Mouse (Mus musculus): ENCODE measurements around the gene Arhgap15. TPM values are rescaled to one million over a fixed set of nuclear protein-coding genes. Genes with fewer than 3 reads are reported as not detected.

Gene Arhgap15
- polyA plus RNA-seq, 1 experiment from 2014 or later, result 0.59 TPM

DNA sequence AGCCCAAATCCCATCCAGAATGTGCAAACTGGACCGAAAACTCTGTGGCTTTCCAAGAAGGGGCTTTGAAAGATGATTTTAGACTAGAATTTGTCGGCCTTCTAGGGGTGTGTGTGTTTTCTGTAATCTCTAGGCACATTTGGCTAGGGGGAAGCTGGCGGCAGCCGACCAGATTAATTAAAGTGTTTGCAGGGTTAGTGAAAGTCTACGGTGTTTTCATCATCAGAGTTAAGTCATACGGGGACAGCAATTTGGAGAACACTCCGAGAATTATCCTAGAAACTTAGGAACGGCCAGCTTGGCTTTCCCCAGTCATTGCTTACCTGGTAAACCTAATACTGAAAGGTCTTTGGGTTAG, 356.6 kb downstream of the Arhgap15 start:
- Histone ChIP-seq H3K9me3 (no peaks in the 10 kb centered on the region), H3K27ac (0 out of 2 replicates have a peak overlapping the region, but pooled peaks have one; percentile 20), H3K4me2 (replicated peaks) (peak overlapping the region; percentile 34), H3K9ac (replicated peaks) (0 out of 2 replicates have a peak overlapping the region, but pooled peaks have one; percentile 2), H3K4me3 (replicated peaks) (no peak overlapping the region), H3K4me1 (replicated peaks) (peaks cover 12% of the 10 kb centered on the region), H3K27me3 (no peaks in the 10 kb centered on the region), H3K36me3 (no peaks in the 10 kb centered on the region)
- 78% methylated on average over 8 of the region's 8 CpGs for WGBS
- no peak for ATAC-seq

GRCm38 (mm10) chr2:44106359-44106758, 357.7 kb downstream of the Arhgap15 start:
- no peak overlapping the region for H3K4me2 ChIP-seq (replicated peaks)
- H3K9me3 ChIP-seq, result no peaks in the 10 kb centered on the region

GRCm38 (mm10) chr2:44111276-44111675, 362.7 kb downstream of the Arhgap15 start:
- H3K9me3 ChIP-seq, result no peaks in the 10 kb centered on the region
- no peaks in the 10 kb centered on the region for H3K4me1 ChIP-seq (replicated peaks)
- no peak overlapping the region for H3K4me2 ChIP-seq (replicated peaks)
- no peak for ATAC-seq
- H3K36me3 ChIP-seq, result no peaks in the 10 kb centered on the region
- H3K27me3 ChIP-seq, result no peaks in the 10 kb centered on the region
- H3K9ac ChIP-seq (replicated peaks), result no peak overlapping the region
- H3K4me3 ChIP-seq (replicated peaks), result no peak overlapping the region
- no peak overlapping the region for H3K27ac ChIP-seq
- WGBS, result 93% methylated on average over 3 of the region's 3 CpGs

More at GRCm38 (mm10) chr2:44106359-44106758, 357.7 kb downstream of the Arhgap15 start:
- ATAC-seq, result no peak; the same call in 1 of the 2 replicates
- no peak overlapping the region for H3K4me3 ChIP-seq (replicated peaks)
- no peaks in the 10 kb centered on the region for H3K27me3 ChIP-seq
- WGBS, result 79% methylated on average over 8 of the region's 8 CpGs
- H3K4me1 ChIP-seq (replicated peaks), result peaks cover 12% of the 10 kb centered on the region
- H3K27ac ChIP-seq, result no peak overlapping the region
- no peak overlapping the region for H3K9ac ChIP-seq (replicated peaks)
- H3K36me3 ChIP-seq, result no peaks in the 10 kb centered on the region

- H3K4me2 ChIP-seq (replicated peaks), result no peak overlapping the region
- 82% methylated on average over 9 of the region's 9 CpGs for WGBS
- H3K36me3 ChIP-seq, result no peaks in the 10 kb centered on the region
These were observed 364.6 kb downstream of the Arhgap15 start for GRCm38 (mm10) chr2:44112990-44113798.

GRCm38 (mm10) chr2:44114296-44114695, 365.7 kb downstream of the Arhgap15 start:
- 60% methylated on average over 2 of the region's 2 CpGs for WGBS
- Histone ChIP-seq H3K4me2 (replicated peaks) (no peak overlapping the region), H3K4me3 (replicated peaks) (no peak overlapping the region), H3K27me3 (no peaks in the 10 kb centered on the region), H3K9ac (replicated peaks) (no peak overlapping the region), H3K27ac (no peak overlapping the region), H3K36me3 (no peaks in the 10 kb centered on the region), H3K9me3 (no peaks in the 10 kb centered on the region), H3K4me1 (replicated peaks) (no peaks in the 10 kb centered on the region)
- no peak for ATAC-seq

More at GRCm38 (mm10) chr2:44112990-44113798, 364.6 kb downstream of the Arhgap15 start:
- no peak overlapping the region for H3K9ac ChIP-seq (replicated peaks)
- H3K4me1 ChIP-seq (replicated peaks), result no peaks in the 10 kb centered on the region
- H3K9me3 ChIP-seq, result no peaks in the 10 kb centered on the region
- no peak for ATAC-seq
- H3K4me3 ChIP-seq (replicated peaks), result no peak overlapping the region
- no peaks in the 10 kb centered on the region for H3K27me3 ChIP-seq
- H3K27ac ChIP-seq, result no peak overlapping the region

DNA sequence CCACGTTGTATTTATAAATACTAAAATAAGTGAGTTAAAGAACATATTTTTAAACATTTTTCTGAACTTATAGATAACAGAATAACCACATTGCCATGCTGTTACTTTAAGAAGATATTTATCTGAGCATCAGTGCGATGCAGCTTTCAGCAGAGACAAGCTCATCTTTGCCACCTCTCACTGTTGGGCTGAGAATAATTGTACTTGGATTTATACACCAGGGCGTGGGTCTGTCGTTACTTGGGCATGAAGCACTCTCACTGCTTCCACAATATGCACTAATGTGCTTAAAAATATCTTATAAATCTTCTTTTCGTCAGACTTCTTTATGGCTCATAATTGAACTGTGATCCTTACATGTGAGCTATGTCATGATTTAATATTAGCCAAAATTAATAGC, 372.5 kb downstream of the Arhgap15 start:
- no peaks in the 10 kb centered on the region for H3K27me3 ChIP-seq
- H3K4me2 ChIP-seq (replicated peaks), result no peak overlapping the region
- H3K9ac ChIP-seq (replicated peaks), result no peak overlapping the region
- H3K9me3 ChIP-seq, result no peaks in the 10 kb centered on the region
- no peak overlapping the region for H3K27ac ChIP-seq
- 83% methylated on average over 5 of the region's 5 CpGs for WGBS
- no peaks in the 10 kb centered on the region for H3K36me3 ChIP-seq
- ATAC-seq, result no peak
- H3K4me1 ChIP-seq (replicated peaks), result no peaks in the 10 kb centered on the region
- no peak overlapping the region for H3K4me3 ChIP-seq (replicated peaks)

DNA sequence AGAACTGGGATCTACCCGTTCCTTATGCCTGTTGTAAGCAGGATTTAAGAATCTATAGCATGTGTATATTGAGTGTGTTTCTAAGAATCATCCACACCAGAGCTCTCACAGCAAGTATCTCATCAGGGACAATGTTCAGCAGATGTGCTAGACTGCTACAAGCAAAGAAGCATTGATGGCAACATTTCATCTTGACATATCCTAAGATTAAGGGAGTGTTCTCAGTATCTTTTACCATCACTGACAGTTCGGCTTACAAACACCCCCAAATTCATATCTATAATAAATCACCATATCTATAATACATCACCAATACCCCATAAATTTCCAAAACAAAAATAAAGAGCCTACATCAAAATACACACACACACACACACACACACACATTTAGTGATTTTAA, 374.6 kb downstream of the Arhgap15 start:
- Histone ChIP-seq H3K9me3 (no peaks in the 10 kb centered on the region), H3K9ac (replicated peaks) (no peak overlapping the region), H3K27me3 (no peaks in the 10 kb centered on the region), H3K4me3 (replicated peaks) (no peak overlapping the region), H3K36me3 (no peaks in the 10 kb centered on the region), H3K4me2 (replicated peaks) (no peak overlapping the region), H3K4me1 (replicated peaks) (no peaks in the 10 kb centered on the region), H3K27ac (no peak overlapping the region)
- 89% methylated on average over 2 of the region's 2 CpGs for WGBS
- no peak for ATAC-seq

GRCm38 (mm10) chr2:44124093-44124492, 375.5 kb downstream of the Arhgap15 start:
- no peak overlapping the region for H3K4me2 ChIP-seq (replicated peaks)
- no peaks in the 10 kb centered on the region for H3K36me3 ChIP-seq
- no peaks in the 10 kb centered on the region for H3K9me3 ChIP-seq
- no peaks in the 10 kb centered on the region for H3K4me1 ChIP-seq (replicated peaks)
- no peak overlapping the region for H3K9ac ChIP-seq (replicated peaks)
- H3K27ac ChIP-seq, result no peak overlapping the region
- no peak for ATAC-seq
- whole genome bisulfite sequencing, result 80% methylated on average over 3 of the region's 3 CpGs
- H3K27me3 ChIP-seq, result no peaks in the 10 kb centered on the region
- H3K4me3 ChIP-seq (replicated peaks), result no peak overlapping the region

DNA sequence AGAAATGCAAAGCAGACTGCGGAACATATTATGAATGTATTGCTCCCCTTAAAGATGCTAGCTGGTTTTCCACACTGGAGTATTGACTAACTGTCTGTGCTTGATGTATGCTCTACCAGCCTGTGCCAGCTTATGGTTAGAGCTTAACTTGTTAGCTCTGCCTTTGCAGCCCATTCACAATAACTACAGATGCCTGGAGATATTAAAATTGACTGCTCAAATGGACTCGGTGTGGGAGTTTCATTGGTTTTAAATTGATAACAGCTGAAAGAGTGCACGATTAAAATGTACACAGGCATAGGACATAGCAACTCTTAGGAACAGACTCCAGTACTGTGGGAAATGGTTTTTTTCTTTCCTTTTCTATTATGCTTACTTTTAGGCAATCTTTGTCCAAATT, 376.1 kb downstream of the Arhgap15 start:
- Histone ChIP-seq H3K36me3 (no peaks in the 10 kb centered on the region), H3K27ac (no peak overlapping the region), H3K4me3 (replicated peaks) (no peak overlapping the region), H3K9me3 (no peaks in the 10 kb centered on the region), H3K9ac (replicated peaks) (no peak overlapping the region), H3K4me2 (replicated peaks) (no peak overlapping the region), H3K27me3 (no peaks in the 10 kb centered on the region), H3K4me1 (replicated peaks) (no peaks in the 10 kb centered on the region)
- ATAC-seq, result no peak
- 87% methylated on average over 3 of the region's 3 CpGs for WGBS

DNA sequence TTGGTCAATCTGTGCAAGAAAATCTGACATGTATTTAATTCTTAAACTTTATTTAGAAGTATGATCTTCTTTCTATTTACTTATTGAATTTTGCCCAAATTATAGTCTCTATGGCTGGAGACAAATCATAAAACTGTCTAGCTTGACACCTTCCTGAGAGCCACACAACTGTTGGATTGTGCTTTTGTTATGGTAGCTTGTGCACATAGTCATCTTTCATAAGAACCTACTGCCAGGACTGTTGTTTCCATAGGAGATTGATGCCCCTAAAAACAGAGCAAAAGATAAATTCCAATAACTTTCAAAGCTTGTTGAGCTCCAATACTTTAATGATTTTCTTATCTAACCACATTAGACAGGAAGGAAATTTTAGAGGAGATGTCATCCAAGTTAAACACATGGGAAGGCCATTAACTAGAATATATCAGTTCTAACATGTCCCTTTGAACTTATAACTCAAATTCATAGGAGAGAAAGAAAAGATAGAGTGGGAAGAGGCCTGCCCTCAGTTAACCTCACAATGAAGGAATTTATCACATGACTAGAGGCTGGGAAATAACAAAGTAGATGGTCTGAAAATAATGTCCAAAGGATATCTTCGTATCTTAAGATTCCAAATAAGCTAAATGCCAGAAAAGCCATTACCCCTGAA, 377.5 kb downstream of the Arhgap15 start:
- H3K27me3 ChIP-seq, result no peaks in the 10 kb centered on the region
- 97% methylated on average over 1 of the region's 1 CpGs for WGBS

DNA sequence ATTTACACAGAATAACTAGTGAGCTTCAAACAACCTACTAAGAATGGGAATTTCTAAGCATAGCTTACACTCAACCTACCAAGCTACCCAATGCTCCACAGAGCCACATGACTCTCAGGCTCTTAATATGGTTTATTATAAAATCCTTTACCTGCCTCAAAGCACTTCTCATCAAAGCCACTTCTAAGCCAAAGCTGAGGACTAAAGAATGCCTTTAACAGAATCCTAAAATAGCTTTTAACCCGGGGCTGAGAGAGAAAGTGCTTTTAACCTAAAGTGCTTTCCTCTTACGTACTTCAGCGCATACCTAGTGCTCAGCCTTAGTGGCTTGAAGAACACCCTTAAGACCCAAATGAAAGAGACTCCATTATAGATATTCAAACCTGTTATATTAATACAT, 380.9 kb downstream of the Arhgap15 start:
- H3K36me3 ChIP-seq, result no peaks in the 10 kb centered on the region
- WGBS, result 79% methylated on average over 3 of the region's 3 CpGs
- H3K9ac ChIP-seq (replicated peaks), result no peak overlapping the region
- no peak overlapping the region for H3K4me3 ChIP-seq (replicated peaks)
- H3K4me2 ChIP-seq (replicated peaks), result no peak overlapping the region
- H3K27me3 ChIP-seq, result no peaks in the 10 kb centered on the region
- ATAC-seq, result no peak
- no peaks in the 10 kb centered on the region for H3K4me1 ChIP-seq (replicated peaks)
- H3K9me3 ChIP-seq, result no peaks in the 10 kb centered on the region
- H3K27ac ChIP-seq, result no peak overlapping the region

More for the DNA sequence above, 377.5 kb downstream of the Arhgap15 start:
- Histone ChIP-seq H3K9ac (replicated peaks) (no peak overlapping the region), H3K36me3 (no peaks in the 10 kb centered on the region), H3K4me3 (replicated peaks) (no peak overlapping the region), H3K9me3 (no peaks in the 10 kb centered on the region), H3K4me2 (replicated peaks) (no peak overlapping the region), H3K27ac (no peak overlapping the region), H3K4me1 (replicated peaks) (no peaks in the 10 kb centered on the region)
- ATAC-seq, result no peak

- 84% methylated on average over 3 of the region's 3 CpGs for WGBS
- Histone ChIP-seq H3K4me3 (replicated peaks) (no peak overlapping the region), H3K36me3 (no peaks in the 10 kb centered on the region), H3K27ac (no peak overlapping the region), H3K27me3 (no peaks in the 10 kb centered on the region), H3K9me3 (no peaks in the 10 kb centered on the region), H3K4me1 (replicated peaks) (no peaks in the 10 kb centered on the region), H3K9ac (replicated peaks) (no peak overlapping the region), H3K4me2 (replicated peaks) (no peak overlapping the region)
- ATAC-seq, result no peak
These were observed 382.6 kb downstream of the Arhgap15 start for GRCm38 (mm10) chr2:44131271-44131670.
